Mouse (Mus musculus) midbrain, embryonic 12.5 days (tissue): ENCODE measurements around the gene Neurl3. TPM values are rescaled to one million over a fixed set of nuclear protein-coding genes. Genes with fewer than 3 reads are reported as not detected.

Source experiments
- ATAC-seq: fragments of 200-750 bp; cut with Nextera tagmentation; 2 replicates; pipeline ENCODE4 v1.8.0; 2017; ENCODE audit warnings: low read depth, moderate TSS enrichment, moderate library complexity; ENCODE audit not compliant: low FRiP score
- H3K27ac ChIP-seq: fragments of 300-500 bp; sonication (generic); replicated peaks from 2 replicates; pipeline ENCODE4 v1.5.1; 2016; ENCODE audit warnings: mild to moderate bottlenecking
- H3K27me3 ChIP-seq: fragments of 300-500 bp; sonication (generic); 2 replicates; pipeline ENCODE4 v1.6.1; 2016; ENCODE audit warnings: mild to moderate bottlenecking
- H3K36me3 ChIP-seq: fragments of 300-500 bp; sonication (generic); 2 replicates; pipeline ENCODE4 v1.6.1; 2016
- H3K4me1 ChIP-seq: fragments of 300-500 bp; sonication (generic); 2 replicates; pipeline ENCODE4 v1.6.1; 2016
- H3K4me2 ChIP-seq: fragments of 300-500 bp; sonication (generic); replicated peaks from 2 replicates; pipeline ENCODE4 v1.6.1; 2016; ENCODE audit warnings: mild to moderate bottlenecking, moderate library complexity
- H3K4me3 ChIP-seq: fragments of 300-500 bp; sonication (generic); 2 replicates; pipeline ENCODE4 v1.5.1; 2016; ENCODE audit warnings: mild to moderate bottlenecking
- H3K9ac ChIP-seq: fragments of 300-500 bp; sonication (generic); replicated peaks from 2 replicates; pipeline ENCODE4 v1.6.1; 2016; ENCODE audit warnings: mild to moderate bottlenecking, moderate library complexity
- H3K9me3 ChIP-seq: fragments of 300-500 bp; sonication (generic); 2 replicates; pipeline ENCODE4 v1.6.1; 2016; ENCODE audit warnings: mild to moderate bottlenecking
- WGBS: fragments of 180-500 bp; shearing (Covaris S2); methylation state at CpG from one replicate; pipeline ENCODE4 v1.1.7; 2016; 5-methylcytosine and 5-hydroxymethylcytosine counted together
- polyA plus RNA-seq: library from polyadenylated mRNA; unstranded; fragments of >200 nt; fragmentation: Nextera tagmentation; extraction: Ambion mirVana; gene quantifications from 2 replicates; pipeline ENCODE4 v1.2.1, GENCODE M21; 2016

Gene Neurl3
- polyA plus RNA-seq, 1 experiment from 2014 or later, result 0.31 TPM

- 86% methylated on average over 7 of the region's 7 CpGs for WGBS
- ATAC-seq, result no peak
- H3K4me3 ChIP-seq, result no peak overlapping the region
- no peak overlapping the region for H3K9ac ChIP-seq
- H3K27ac ChIP-seq, result no peak overlapping the region
- no peak overlapping the region for H3K4me2 ChIP-seq
- no peaks in the 10 kb centered on the region for H3K4me1 ChIP-seq
- no peaks in the 10 kb centered on the region for H3K27me3 ChIP-seq
- H3K9me3 ChIP-seq, result no peaks in the 10 kb centered on the region
- peaks cover 58% of the 10 kb centered on the region for H3K36me3 ChIP-seq
These were observed 43.4 kb downstream of the Neurl3 start for GRCm38 (mm10) chr1:36230919-36231705.

GRCm38 (mm10) chr1:36228461-36228860, 46.0 kb downstream of the Neurl3 start:
- H3K27me3 ChIP-seq, result no peaks in the 10 kb centered on the region
- ATAC-seq, result no peak
- no peaks in the 10 kb centered on the region for H3K9me3 ChIP-seq
- H3K9ac ChIP-seq, result no peak overlapping the region
- H3K27ac ChIP-seq, result no peak overlapping the region
- 81% methylated on average over 9 of the region's 9 CpGs for WGBS
- H3K4me1 ChIP-seq, result no peaks in the 10 kb centered on the region
- no peak overlapping the region for H3K4me2 ChIP-seq
- no peak overlapping the region for H3K4me3 ChIP-seq
- H3K36me3 ChIP-seq, result peaks cover 64% of the 10 kb centered on the region

- H3K4me1 ChIP-seq, result no peaks in the 10 kb centered on the region
- no peaks in the 10 kb centered on the region for H3K27me3 ChIP-seq
- 81% methylated on average over 3 of the region's 3 CpGs for WGBS
- H3K27ac ChIP-seq, result no peak overlapping the region
- H3K9me3 ChIP-seq, result no peaks in the 10 kb centered on the region
- no peak overlapping the region for H3K4me3 ChIP-seq
- H3K36me3 ChIP-seq, result peaks cover 62% of the 10 kb centered on the region
- H3K9ac ChIP-seq, result no peak overlapping the region
- ATAC-seq, result no peak
- no peak overlapping the region for H3K4me2 ChIP-seq
These were observed 49.8 kb downstream of the Neurl3 start for GRCm38 (mm10) chr1:36224648-36225047.

Other genes with a start within 250 kb of the Neurl3 start
- gene Hs6st1, start 206.3 kb downstream of the Neurl3 start, polyA plus RNA-seq, result 10.8 and 11.8 TPM in 2 replicates
- 63.4 and 64.1 TPM in 2 replicates for gene Uggt1, start 30.0 kb downstream of the Neurl3 start, polyA plus RNA-seq
- gene Arid5a, start 33.1 kb upstream of the Neurl3 start, polyA plus RNA-seq, result 2.9 and 3.1 TPM in 2 replicates
- 49.6 and 50.8 TPM in 2 replicates for gene Kansl3, start 94.5 kb upstream of the Neurl3 start, polyA plus RNA-seq
- gene Fer1l5, start 97.6 kb upstream of the Neurl3 start, polyA plus RNA-seq, result 2.3 and 3.1 TPM in 2 replicates
- 73.8 and 74.5 TPM in 2 replicates for gene Lman2l, start 170.6 kb upstream of the Neurl3 start, polyA plus RNA-seq
- gene Cnnm4, start 196.9 kb upstream of the Neurl3 start, polyA plus RNA-seq, result 10.2 and 10.5 TPM in 2 replicates
- gene Cnnm3, start 237.2 kb upstream of the Neurl3 start, polyA plus RNA-seq, result 3.8 and 4.6 TPM in 2 replicates